Mouse (Mus musculus): Measurements from ENCODE around the gene Oxnad1. TPM values are rescaled to one million over a fixed set of nuclear protein-coding genes. Genes with fewer than 3 reads are reported as not detected.
"Not testable (repeated sequence)": the region's sequence is repeated elsewhere in the genome, so short reads cannot be mapped to it uniquely, and the experiment has no call there.

The Oxnad1 gene
- total RNA-seq, 1 experiment from 2014 or later, result 18.5 TPM

GRCm38 (mm10) chr14:32086226-32086625 is 1.1 kb downstream of the Oxnad1 start:
- no peak for ATAC-seq (ENCODE audit: extremely low read depth, insufficient number of reproducible peaks, low FRiP score, poor library complexity, severe bottlenecking)

GRCm38 (mm10) chr14:32087584-32088248 is 2.5 kb downstream of the Oxnad1 start:
- ATAC-seq (ENCODE audit: extremely low read depth, insufficient number of reproducible peaks, low FRiP score, poor library complexity, severe bottlenecking), result not testable (repeated sequence)

- no peak for ATAC-seq (ENCODE audit: extremely low read depth, insufficient number of reproducible peaks, low FRiP score, poor library complexity, severe bottlenecking)
These were observed 6.0 kb downstream of the Oxnad1 start for GRCm38 (mm10) chr14:32091124-32091523.

GRCm38 (mm10) chr14:32091704-32092103 is 6.5 kb downstream of the Oxnad1 start:
- ATAC-seq (ENCODE audit: extremely low read depth, insufficient number of reproducible peaks, low FRiP score, poor library complexity, severe bottlenecking), result no peak

- no peak for ATAC-seq (ENCODE audit: extremely low read depth, insufficient number of reproducible peaks, low FRiP score, poor library complexity, severe bottlenecking)
These were observed 7.8 kb downstream of the Oxnad1 start for GRCm38 (mm10) chr14:32093018-32093417.

- peak; percentile 61 for ATAC-seq (ENCODE audit: extremely low read depth, insufficient number of reproducible peaks, low FRiP score, poor library complexity, severe bottlenecking)
These were observed 8.4 kb downstream of the Oxnad1 start for GRCm38 (mm10) chr14:32093500-32094117.

GRCm38 (mm10) chr14:32095646-32096045 is 10.5 kb downstream of the Oxnad1 start:
- ATAC-seq (ENCODE audit: extremely low read depth, insufficient number of reproducible peaks, low FRiP score, poor library complexity, severe bottlenecking), result no peak

- ATAC-seq (ENCODE audit: extremely low read depth, insufficient number of reproducible peaks, low FRiP score, poor library complexity, severe bottlenecking), result no peak
These were observed 11.6 kb downstream of the Oxnad1 start for GRCm38 (mm10) chr14:32096740-32097139.

GRCm38 (mm10) chr14:32097691-32098090 is 12.5 kb downstream of the Oxnad1 start:
- ATAC-seq (ENCODE audit: extremely low read depth, insufficient number of reproducible peaks, low FRiP score, poor library complexity, severe bottlenecking), result no peak

GRCm38 (mm10) chr14:32098951-32099350 is 13.8 kb downstream of the Oxnad1 start:
- no peak for ATAC-seq (ENCODE audit: extremely low read depth, insufficient number of reproducible peaks, low FRiP score, poor library complexity, severe bottlenecking)

- no peak for ATAC-seq (ENCODE audit: extremely low read depth, insufficient number of reproducible peaks, low FRiP score, poor library complexity, severe bottlenecking)
These were observed 18.4 kb downstream of the Oxnad1 start for GRCm38 (mm10) chr14:32103556-32103955.

- ATAC-seq (ENCODE audit: extremely low read depth, insufficient number of reproducible peaks, low FRiP score, poor library complexity, severe bottlenecking), result no peak
These were observed 20.5 kb downstream of the Oxnad1 start for GRCm38 (mm10) chr14:32105663-32106062.

GRCm38 (mm10) chr14:32106911-32107310 is 21.7 kb downstream of the Oxnad1 start:
- ATAC-seq (ENCODE audit: extremely low read depth, insufficient number of reproducible peaks, low FRiP score, poor library complexity, severe bottlenecking), result no peak

GRCm38 (mm10) chr14:32112124-32112523 is 26.9 kb downstream of the Oxnad1 start:
- not testable (repeated sequence) for ATAC-seq (ENCODE audit: extremely low read depth, insufficient number of reproducible peaks, low FRiP score, poor library complexity, severe bottlenecking)

- no peak for ATAC-seq (ENCODE audit: extremely low read depth, insufficient number of reproducible peaks, low FRiP score, poor library complexity, severe bottlenecking)
These were observed 36.1 kb downstream of the Oxnad1 start for GRCm38 (mm10) chr14:32120940-32121919.

GRCm38 (mm10) chr14:32121920-32122315 is 36.7 kb downstream of the Oxnad1 start:
- ATAC-seq (ENCODE audit: extremely low read depth, insufficient number of reproducible peaks, low FRiP score, poor library complexity, severe bottlenecking), result peak; percentile 67

GRCm38 (mm10) chr14:32124261-32124660 is 39.1 kb downstream of the Oxnad1 start:
- ATAC-seq (ENCODE audit: extremely low read depth, insufficient number of reproducible peaks, low FRiP score, poor library complexity, severe bottlenecking), result no peak

GRCm38 (mm10) chr14:32125256-32125655 is 40.1 kb downstream of the Oxnad1 start:
- ATAC-seq (ENCODE audit: extremely low read depth, insufficient number of reproducible peaks, low FRiP score, poor library complexity, severe bottlenecking), result not testable (repeated sequence)

- no peak for ATAC-seq (ENCODE audit: extremely low read depth, insufficient number of reproducible peaks, low FRiP score, poor library complexity, severe bottlenecking)
These were observed 43.2 kb downstream of the Oxnad1 start for GRCm38 (mm10) chr14:32128409-32128808.
